Mouse (Mus musculus) megakaryocyte, embryonic 14.5 days (primary cell): Measurements from ENCODE around the gene Bmp7.

Source experiments
- FLI1 ChIP-seq: IDR thresholded peaks from 2 replicates; pipeline ENCODE4 v1.6.1; 2012; ENCODE audit warnings: low read length, inconsistent platforms, mixed read lengths
- GATA1 ChIP-seq: IDR thresholded peaks from 3 replicates; pipeline ENCODE4 v1.6.1; 2012; ENCODE audit warnings: mixed read lengths, low read length, inconsistent platforms, borderline replicate concordance

DNA sequence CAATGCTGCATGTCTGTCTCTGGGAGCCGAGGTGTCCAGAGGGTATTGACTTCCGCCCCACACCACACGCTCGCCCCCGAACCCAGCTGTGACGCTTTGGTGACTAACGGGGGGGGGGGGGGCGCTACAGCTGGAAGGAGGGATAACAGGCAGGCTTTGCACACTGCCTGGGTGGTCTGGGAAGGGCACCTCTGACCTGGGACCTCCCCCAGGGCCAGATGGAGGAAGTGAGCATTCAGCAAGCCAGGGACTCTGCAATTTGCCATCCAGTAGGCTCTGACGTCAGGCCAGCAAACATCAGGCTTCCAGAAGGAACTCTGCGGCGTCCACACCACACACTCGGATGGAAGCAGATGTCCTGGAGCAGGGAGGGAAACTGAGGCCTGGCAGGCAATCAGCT lies 52.0 kb downstream of the Bmp7 start:
- TF ChIP-seq FLI1 (no peak), GATA1 (no peak)
